Mouse (Mus musculus): ENCODE data around the gene Hoxd8. TPM values are rescaled to one million over a fixed set of nuclear protein-coding genes. Genes with fewer than 3 reads are reported as not detected.

The Hoxd8 gene
- polyA plus RNA-seq, 1 experiment from 2014 or later = 2.7 TPM

- no peaks in the 10 kb centered on the region for H3K36me3 ChIP-seq (ENCODE audit: control insufficient read depth, insufficient read depth)
- WGBS = 6% methylated on average over 39 of the region's 40 CpGs
- H3K27me3 ChIP-seq (replicated peaks; ENCODE audit: control insufficient read depth, insufficient read depth, low read length) = peaks cover 99% of the 10 kb centered on the region
- TF ChIP-seq CTCF (IDR thresholded peaks at IDR 0.05; ENCODE audit: low read depth) = peak; percentile 86
- no peaks in the 10 kb centered on the region for H3K9me3 ChIP-seq (ENCODE audit: control insufficient read depth)
- H3K4me3 ChIP-seq (ENCODE audit: low read depth, low read length) = peak overlapping the region; percentile 38
- H3K4me1 ChIP-seq (replicated peaks; ENCODE audit: control insufficient read depth, insufficient read depth, low read length) = 0 out of 2 replicates have a peak, but pooled peaks cover 3% of the 10 kb centered on the region
- no peak overlapping the region for H3K27ac ChIP-seq (ENCODE audit: low read depth, low read length)
- no peak overlapping the region for H3K9ac ChIP-seq (ENCODE audit: low read depth, low read length)
- peak overlapping the region; percentile 58 for H3K4me2 ChIP-seq (replicated peaks; ENCODE audit: low read depth)
- no peak for ATAC-seq
These were observed 31.7 kb upstream of the Hoxd8 start for GRCm38 (mm10) chr2:74672481-74673362.

- TF ChIP-seq CTCF (IDR thresholded peaks at IDR 0.05; ENCODE audit: low read depth) = no peak
- peaks cover 99% of the 10 kb centered on the region for H3K27me3 ChIP-seq (replicated peaks; ENCODE audit: control insufficient read depth, insufficient read depth, low read length)
- no peak for ATAC-seq
- no peak overlapping the region for H3K9ac ChIP-seq (ENCODE audit: low read depth, low read length)
- 5% methylated on average over 24 of the region's 24 CpGs for WGBS
- no peaks in the 10 kb centered on the region for H3K9me3 ChIP-seq (ENCODE audit: control insufficient read depth)
- no peak overlapping the region for H3K27ac ChIP-seq (ENCODE audit: low read depth, low read length)
- no peaks in the 10 kb centered on the region for H3K36me3 ChIP-seq (ENCODE audit: control insufficient read depth, insufficient read depth)
- no peak overlapping the region for H3K4me2 ChIP-seq (replicated peaks; ENCODE audit: low read depth)
- H3K4me1 ChIP-seq (replicated peaks; ENCODE audit: control insufficient read depth, insufficient read depth, low read length) = no peaks in the 10 kb centered on the region
- H3K4me3 ChIP-seq (ENCODE audit: low read depth, low read length) = no peak overlapping the region
These were observed 30.5 kb upstream of the Hoxd8 start for GRCm38 (mm10) chr2:74673835-74674425.

- no peak within 1 kb of the TSS for H3K27ac ChIP-seq (ENCODE audit: low read depth, low read length)
- no peak for ATAC-seq
- H3K27me3 ChIP-seq (replicated peaks; ENCODE audit: control insufficient read depth, insufficient read depth, low read length) = peaks cover 99% of the 10 kb centered on the region
These were observed 29.3 kb upstream of the Hoxd8 start, which contains the start of gene Hoxd12 for GRCm38 (mm10) chr2:74674881-74675665. Gene Hoxd12, plus strand, starts transcription at chr2:74675013.

GRCm38 (mm10) chr2:74675666-74676282 is 28.6 kb upstream of the Hoxd8 start:
- no peaks in the 10 kb centered on the region for H3K36me3 ChIP-seq (ENCODE audit: control insufficient read depth, insufficient read depth)
- TF ChIP-seq CTCF (IDR thresholded peaks at IDR 0.05; ENCODE audit: low read depth) = no peak
- no peaks in the 10 kb centered on the region for H3K4me1 ChIP-seq (replicated peaks; ENCODE audit: control insufficient read depth, insufficient read depth, low read length)
- no peak overlapping the region for H3K4me2 ChIP-seq (replicated peaks; ENCODE audit: low read depth)
- no peaks in the 10 kb centered on the region for H3K9me3 ChIP-seq (ENCODE audit: control insufficient read depth)
- H3K4me3 ChIP-seq (ENCODE audit: low read depth, low read length) = no peak overlapping the region
- H3K27me3 ChIP-seq (replicated peaks; ENCODE audit: control insufficient read depth, insufficient read depth, low read length) = peaks cover 100% of the 10 kb centered on the region
- no peak overlapping the region for H3K27ac ChIP-seq (ENCODE audit: low read depth, low read length)
- no peak for ATAC-seq
- 6% methylated on average over 23 of the region's 24 CpGs for WGBS
- H3K9ac ChIP-seq (ENCODE audit: low read depth, low read length) = no peak overlapping the region

More at GRCm38 (mm10) chr2:74674881-74675665, 29.3 kb upstream of the Hoxd8 start, which contains the start of gene Hoxd12:
- no peaks in the 10 kb centered on the region for H3K4me1 ChIP-seq (replicated peaks; ENCODE audit: control insufficient read depth, insufficient read depth, low read length)
- H3K9me3 ChIP-seq (ENCODE audit: control insufficient read depth) = no peaks in the 10 kb centered on the region
- no peaks in the 10 kb centered on the region for H3K36me3 ChIP-seq (ENCODE audit: control insufficient read depth, insufficient read depth)
- no peak for TF ChIP-seq CTCF (IDR thresholded peaks at IDR 0.05; ENCODE audit: low read depth)
- H3K4me2 ChIP-seq (replicated peaks; ENCODE audit: low read depth) = no peak within 1 kb of the TSS
- H3K4me3 ChIP-seq (ENCODE audit: low read depth, low read length) = no peak within 1 kb of the TSS
- 4% methylated on average over 47 of the region's 47 CpGs for WGBS
- no peak within 1 kb of the TSS for H3K9ac ChIP-seq (ENCODE audit: low read depth, low read length)

GRCm38 (mm10) chr2:74676376-74677052 is 27.9 kb upstream of the Hoxd8 start:
- no peak overlapping the region for H3K9ac ChIP-seq (ENCODE audit: low read depth, low read length)
- TF ChIP-seq CTCF (IDR thresholded peaks at IDR 0.05; ENCODE audit: low read depth) = no peak
- H3K9me3 ChIP-seq (ENCODE audit: control insufficient read depth) = no peaks in the 10 kb centered on the region
- H3K4me2 ChIP-seq (replicated peaks; ENCODE audit: low read depth) = no peak overlapping the region
- WGBS = 7% methylated on average over 9 of the region's 9 CpGs
- no peak overlapping the region for H3K27ac ChIP-seq (ENCODE audit: low read depth, low read length)
- H3K27me3 ChIP-seq (replicated peaks; ENCODE audit: control insufficient read depth, insufficient read depth, low read length) = peaks cover 100% of the 10 kb centered on the region
- no peaks in the 10 kb centered on the region for H3K4me1 ChIP-seq (replicated peaks; ENCODE audit: control insufficient read depth, insufficient read depth, low read length)
- H3K4me3 ChIP-seq (ENCODE audit: low read depth, low read length) = no peak overlapping the region
- H3K36me3 ChIP-seq (ENCODE audit: control insufficient read depth, insufficient read depth) = no peaks in the 10 kb centered on the region
- no peak for ATAC-seq
